Mouse (Mus musculus) intestine, embryonic 14.5 days (tissue): Measurements from ENCODE around the gene Arhgap32. TPM values are rescaled to one million over a fixed set of nuclear protein-coding genes. Genes with fewer than 3 reads are reported as not detected.
"Not testable (repeated sequence)": the region's sequence is repeated elsewhere in the genome, so short reads cannot be mapped to it uniquely, and the experiment has no call there.

Experiments
- ATAC-seq: fragments of 200-750 bp; cut with Nextera tagmentation; replicated peaks from 2 replicates; pipeline ENCODE4 v1.8.0; 2017; ENCODE audit warnings: low read depth, moderate number of reproducible peaks, moderate TSS enrichment, moderate library complexity; ENCODE audit not compliant: low FRiP score, low TSS enrichment
- DNase-seq: peaks from one replicate; pipeline ENCODE4 v3.0.0-alpha.2; 2018; ENCODE audit warnings: low spot score
- H3K27ac ChIP-seq: fragments of 300-500 bp; sonication (generic); 2 replicates; pipeline ENCODE4 v1.5.1; 2014; ENCODE audit warnings: low read depth, mild to moderate bottlenecking, control low read depth
- H3K27me3 ChIP-seq: fragments of 300-500 bp; sonication (generic); replicated peaks from 2 replicates; pipeline ENCODE4 v1.6.1; 2014; ENCODE audit warnings: low read length, control low read depth; ENCODE audit not compliant: control insufficient read depth, insufficient read depth
- H3K36me3 ChIP-seq: fragments of 300-500 bp; sonication (generic); 2 replicates; pipeline ENCODE4 v1.6.1; 2014; ENCODE audit warnings: low read length, control low read depth; ENCODE audit not compliant: control insufficient read depth, insufficient read depth
- H3K4me1 ChIP-seq: fragments of 300-500 bp; sonication (generic); replicated peaks from 2 replicates; pipeline ENCODE4 v1.6.1; 2014; ENCODE audit warnings: low read length, control low read depth, mixed read lengths; ENCODE audit not compliant: control insufficient read depth, insufficient read depth
- H3K4me2 ChIP-seq: fragments of 300-500 bp; sonication (generic); 2 replicates; pipeline ENCODE4 v1.6.1; 2014; ENCODE audit warnings: low read length
- H3K4me3 ChIP-seq: fragments of 300-500 bp; sonication (generic); 2 replicates; pipeline ENCODE4 v1.5.1; 2014; ENCODE audit warnings: low read depth, low read length, control low read depth, mixed read lengths
- H3K9ac ChIP-seq: fragments of 300-500 bp; sonication (generic); 2 replicates; pipeline ENCODE4 v1.6.1; 2014; ENCODE audit warnings: mild to moderate bottlenecking, low read length
- H3K9me3 ChIP-seq: fragments of 300-500 bp; sonication (generic); 2 replicates; pipeline ENCODE4 v1.6.1; 2016; ENCODE audit warnings: low read length, control low read depth; ENCODE audit not compliant: control insufficient read depth
- WGBS: fragments of 180-500 bp; shearing (Covaris S2); extraction: QIAGEN DNeasy Blood & Tissue Kit; methylation state at CpG from one replicate; pipeline ENCODE4 v1.1.7; 2014; 5-methylcytosine and 5-hydroxymethylcytosine counted together
- polyA plus RNA-seq: library from polyadenylated mRNA; unstranded; fragments of >200 nt; fragmentation: Nextera tagmentation; extraction: Ambion mirVana; gene quantifications from 2 replicates; pipeline ENCODE4 v1.2.1, GENCODE M21; 2014

Arhgap32 gene
- polyA plus RNA-seq, 1 experiment from 2014 or later = 10.6 TPM

GRCm38 (mm10) chr9:32159724-32160123, 43.8 kb downstream of the Arhgap32 start:
- H3K9ac ChIP-seq = no peak overlapping the region
- H3K4me1 ChIP-seq = no peaks in the 10 kb centered on the region
- no peak for ATAC-seq
- H3K27me3 ChIP-seq = no peaks in the 10 kb centered on the region
- no peak overlapping the region for H3K4me2 ChIP-seq
- H3K27ac ChIP-seq = no peak overlapping the region
- DNase-seq = no peak
- H3K4me3 ChIP-seq = no peak overlapping the region
- 83% methylated on average over 3 of the region's 3 CpGs for WGBS
- H3K36me3 ChIP-seq = no peaks in the 10 kb centered on the region
- H3K9me3 ChIP-seq = no peaks in the 10 kb centered on the region

- Histone ChIP-seq H3K27ac (no peak overlapping the region), H3K27me3 (no peaks in the 10 kb centered on the region), H3K4me3 (no peak overlapping the region), H3K4me2 (no peak overlapping the region), H3K4me1 (no peaks in the 10 kb centered on the region), H3K36me3 (no peaks in the 10 kb centered on the region), H3K9me3 (no peaks in the 10 kb centered on the region), H3K9ac (no peak overlapping the region)
- WGBS = 72% methylated on average over 2 of the region's 2 CpGs
- no peak for DNase-seq
- no peak for ATAC-seq
Measured at GRCm38 (mm10) chr9:32162792-32163191, 46.9 kb downstream of the Arhgap32 start.

- not testable (repeated sequence) for H3K36me3 ChIP-seq, DNase-seq, H3K4me2 ChIP-seq, H3K9me3 ChIP-seq, H3K27me3 ChIP-seq, ATAC-seq, H3K9ac ChIP-seq, H3K4me3 ChIP-seq, H3K4me1 ChIP-seq, H3K27ac ChIP-seq
- 84% methylated on average over 6 of the region's 6 CpGs for WGBS
Measured at GRCm38 (mm10) chr9:32163820-32164219, 47.9 kb downstream of the Arhgap32 start.

- Histone ChIP-seq H3K36me3 (peaks cover 5% of the 10 kb centered on the region; the same call in 1 of the 2 replicates), H3K27me3 (no peaks in the 10 kb centered on the region), H3K4me1 (no peaks in the 10 kb centered on the region), H3K9ac (no peak overlapping the region), H3K9me3 (no peaks in the 10 kb centered on the region), H3K27ac (no peak overlapping the region), H3K4me2 (no peak overlapping the region), H3K4me3 (no peak overlapping the region)
- WGBS = 88% methylated on average over 5 of the region's 5 CpGs
- ATAC-seq (no peak), DNase-seq (no peak)
Measured at GRCm38 (mm10) chr9:32168546-32169137, 52.7 kb downstream of the Arhgap32 start.

- no peaks in the 10 kb centered on the region for H3K27me3 ChIP-seq
- ATAC-seq (no peak), DNase-seq (no peak)
- no peak overlapping the region for H3K4me2 ChIP-seq
- no peaks in the 10 kb centered on the region for H3K4me1 ChIP-seq
- 85% methylated on average over 8 of the region's 8 CpGs for WGBS
- H3K27ac ChIP-seq = no peak overlapping the region
- peaks cover 5% of the 10 kb centered on the region; the same call in 1 of the 2 replicates for H3K36me3 ChIP-seq
- no peak overlapping the region for H3K4me3 ChIP-seq
- no peak overlapping the region for H3K9ac ChIP-seq
- no peaks in the 10 kb centered on the region for H3K9me3 ChIP-seq
Measured at GRCm38 (mm10) chr9:32170713-32171112, 54.8 kb downstream of the Arhgap32 start.

GRCm38 (mm10) chr9:32176612-32177011, 60.7 kb downstream of the Arhgap32 start:
- Histone ChIP-seq H3K36me3 (peaks cover under 1% of the 10 kb centered on the region; the same call in 1 of the 2 replicates), H3K9ac (no peak overlapping the region), H3K4me1 (no peaks in the 10 kb centered on the region; the same call in 1 of the 2 replicates), H3K9me3 (no peaks in the 10 kb centered on the region), H3K27ac (no peak overlapping the region), H3K4me2 (no peak overlapping the region), H3K4me3 (no peak overlapping the region), H3K27me3 (no peaks in the 10 kb centered on the region)
- no peak for DNase-seq
- ATAC-seq = no peak
- 50% methylated on average over 4 of the region's 4 CpGs for WGBS

GRCm38 (mm10) chr9:32181170-32181569, 65.2 kb downstream of the Arhgap32 start:
- peaks cover 10% of the 10 kb centered on the region; the same call in 1 of the 2 replicates for H3K36me3 ChIP-seq
- no peak for ATAC-seq
- 67% methylated on average over 2 of the region's 2 CpGs for WGBS

GRCm38 (mm10) chr9:32186489-32186888, 70.6 kb downstream of the Arhgap32 start:
- H3K4me2 ChIP-seq = no peak overlapping the region
- H3K27ac ChIP-seq = no peak overlapping the region
- no peaks in the 10 kb centered on the region for H3K4me1 ChIP-seq
- ATAC-seq (no peak), DNase-seq (no peak)
- H3K9ac ChIP-seq = no peak overlapping the region
- no peaks in the 10 kb centered on the region for H3K27me3 ChIP-seq
- H3K9me3 ChIP-seq = no peaks in the 10 kb centered on the region
- H3K36me3 ChIP-seq = peaks cover 19% of the 10 kb centered on the region
- WGBS = 97% methylated on average over 2 of the region's 2 CpGs
- no peak overlapping the region for H3K4me3 ChIP-seq

More at GRCm38 (mm10) chr9:32181170-32181569, 65.2 kb downstream of the Arhgap32 start:
- Histone ChIP-seq H3K4me2 (no peak overlapping the region), H3K9me3 (no peaks in the 10 kb centered on the region), H3K27me3 (no peaks in the 10 kb centered on the region), H3K27ac (no peak overlapping the region), H3K9ac (no peak overlapping the region), H3K4me3 (no peak overlapping the region), H3K4me1 (no peaks in the 10 kb centered on the region; the same call in 1 of the 2 replicates)
- DNase-seq = no peak
